Mouse (Mus musculus) left cerebral cortex, postnatal 10 days (tissue): Measurements from ENCODE around the gene Mypop. TPM values are rescaled to one million over a fixed set of nuclear protein-coding genes. Genes with fewer than 3 reads are reported as not detected.

Source experiments
- DNase-seq, 2 experiments: peaks; one replicate each; pipeline ENCODE4 v3.0.0; 2021 to 2022; ENCODE audit warnings: low spot score in 2 of 2, mixed read lengths in 1 of 2; ENCODE audit errors: extremely low spot score in 1 of 2
- intact Hi-C: fragments of 180-260 bp; cut with DNase I; formaldehyde crosslinking; loops from one replicate; pipeline ENCODE4 v1.15.1; 2025
- total RNA-seq, 2 experiments: library from RNA; stranded (reverse); gene quantifications; 2 replicates each; pipeline ENCODE4 v1.2.3; 2021

The Mypop gene
- total RNA-seq, 2 experiments from 2014 or later, result 30.8 to 31.7 TPM

DNA sequence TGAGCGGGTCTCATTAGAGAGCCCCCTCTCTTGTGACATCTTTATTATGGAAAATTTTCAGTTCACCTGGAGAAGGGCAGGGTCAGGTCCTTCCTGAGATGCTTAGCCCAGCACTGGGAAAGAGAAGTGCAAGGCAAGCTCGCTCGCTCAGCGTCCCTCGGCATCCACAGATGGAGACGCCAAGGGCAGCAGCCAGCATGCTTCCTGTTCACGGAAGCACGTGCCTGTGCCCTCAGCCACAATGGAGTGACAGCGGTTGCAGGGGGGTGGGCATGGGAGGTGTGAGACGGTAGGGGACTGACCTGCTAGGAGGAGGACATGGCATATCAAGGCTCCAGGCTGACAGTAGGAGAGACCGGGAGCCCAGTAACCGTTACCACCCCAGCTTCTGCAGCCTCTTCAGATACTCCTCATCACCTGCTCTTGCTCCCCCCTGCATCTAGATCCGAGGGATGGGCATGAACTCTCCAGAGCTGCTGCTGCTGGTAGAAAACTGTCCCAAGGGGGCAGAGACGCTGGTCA, 57.0 kb downstream of the Mypop start:
- DNase-seq, result no peak
- intact Hi-C loops, result no loop called here

DNA sequence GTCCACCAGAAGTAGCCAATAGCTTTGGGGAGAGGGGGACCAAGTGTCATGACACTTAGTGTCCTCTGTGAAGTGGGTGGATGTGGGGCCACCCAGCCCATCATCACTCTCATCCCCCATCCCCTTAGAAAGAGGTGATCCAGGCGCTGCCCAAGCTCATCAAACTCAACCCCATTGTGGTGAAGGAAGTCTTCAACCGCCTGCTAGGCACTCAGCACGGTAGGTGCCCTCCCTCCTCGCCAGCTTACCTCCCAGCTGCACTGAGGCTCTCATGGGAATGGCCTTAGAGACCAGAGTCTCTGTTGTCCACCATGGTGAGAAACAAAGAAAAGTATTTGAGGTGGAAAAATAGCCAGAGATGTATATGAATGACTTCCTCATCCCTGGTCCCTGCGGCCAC, 58.2 kb downstream of the Mypop start:
- intact Hi-C loops, result no loop called here
- no peak for DNase-seq

DNA sequence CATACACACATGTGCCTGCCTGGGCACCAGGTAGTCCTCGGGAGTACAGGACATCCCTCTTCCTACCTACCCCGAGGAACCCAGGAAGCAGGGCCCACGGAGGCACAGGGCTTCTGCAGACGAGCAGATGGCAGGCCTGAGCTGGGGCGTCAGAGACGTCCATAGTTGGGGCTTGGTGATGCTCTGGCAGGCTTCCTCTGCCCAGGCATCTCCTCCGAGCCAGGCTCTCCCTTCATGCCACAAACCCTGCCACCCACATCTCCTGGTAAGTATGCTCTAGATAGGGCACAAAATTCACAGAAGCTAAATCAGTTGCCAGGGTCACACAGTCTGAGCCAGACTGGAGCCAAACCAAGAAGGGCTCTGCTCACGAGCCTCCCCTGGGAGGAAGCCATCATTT, 59.1 kb downstream of the Mypop start:
- intact Hi-C loops, result no loop called here
- no peak for DNase-seq

- intact Hi-C loops, result no loop called here
- DNase-seq, result no peak
Measured at GRCm38 (mm10) chr7:19051161-19051560, 60.1 kb downstream of the Mypop start.

Other genes starting within 250 kb of the Mypop start
- gene Psg19, start 192.7 kb upstream of the Mypop start, total RNA-seq, result not detected
- gene Psg17, start 169.6 kb upstream of the Mypop start, total RNA-seq, result not detected
- gene Mill2, start 151.3 kb upstream of the Mypop start, total RNA-seq, result 1 to 10 TPM; 1.3 to 1.5 TPM
- gene Pglyrp1, start 119.9 kb upstream of the Mypop start, total RNA-seq, result 10 to 100 TPM; 26.6 to 28.1 TPM
- 10 to 100 TPM; 12.8 to 13.4 TPM for gene Ccdc61, start 80.8 kb upstream of the Mypop start, total RNA-seq
- gene Nova2, start 65.4 kb upstream of the Mypop start, total RNA-seq, result 100 to 1,000 TPM; 114 to 118 TPM
- gene Nanos2, start 3.8 kb upstream of the Mypop start, total RNA-seq, result under 1 TPM; 0.71 to 0.95 TPM
- gene Irf2bp1, start 12.8 kb downstream of the Mypop start, total RNA-seq, result 10 to 100 TPM; 44.8 to 46.1 TPM
- gene Foxa3, start 32.3 kb downstream of the Mypop start, total RNA-seq, result not detected
- gene Sympk, start 33.1 kb downstream of the Mypop start, total RNA-seq, result 10 to 100 TPM; 85.6 to 87.6 TPM
- under 1 TPM; 0.22 to 0.41 TPM for gene Rsph6a, start 63.4 kb downstream of the Mypop start, total RNA-seq
- gene Dmwd, start 85.0 kb downstream of the Mypop start, total RNA-seq, result 100 to 1,000 TPM; 155 to 157 TPM
- gene Dmpk, start 92.6 kb downstream of the Mypop start, total RNA-seq, result 10 to 100 TPM; 30.2 to 31.5 TPM
- 1 to 10 TPM; 1.5 to 1.9 TPM for gene Six5, start 103.3 kb downstream of the Mypop start, total RNA-seq
- gene Gm4969, start 127.1 kb downstream of the Mypop start, total RNA-seq, result 1 to 10 TPM; 1.5 to 3.1 TPM
- gene Fbxo46, start 128.6 kb downstream of the Mypop start, total RNA-seq, result 10 to 100 TPM; 13.0 to 13.6 TPM
- 10 to 100 TPM; 22.6 to 23.1 TPM for gene Qpctl, start 158.0 kb downstream of the Mypop start, total RNA-seq
- gene Snrpd2, start 158.5 kb downstream of the Mypop start, total RNA-seq, result 10 to 100 TPM; 99.2 to 99.9 TPM
- gene Gipr, start 174.9 kb downstream of the Mypop start, total RNA-seq, result 1 to 10 TPM; 4.7 to 4.8 TPM
- gene Eml2, start 185.2 kb downstream of the Mypop start, total RNA-seq, result 100 to 1,000 TPM; 202 to 211 TPM
- 1 to 10 TPM; 4.8 to 5.0 TPM for gene Gpr4, start 221.3 kb downstream of the Mypop start, total RNA-seq
- gene Opa3, start 237.1 kb downstream of the Mypop start, total RNA-seq, result 10 to 100 TPM; 36.6 to 38.0 TPM